Mouse (Mus musculus): ENCODE results near the gene Dlx4.

Gene Dlx4

DNA sequence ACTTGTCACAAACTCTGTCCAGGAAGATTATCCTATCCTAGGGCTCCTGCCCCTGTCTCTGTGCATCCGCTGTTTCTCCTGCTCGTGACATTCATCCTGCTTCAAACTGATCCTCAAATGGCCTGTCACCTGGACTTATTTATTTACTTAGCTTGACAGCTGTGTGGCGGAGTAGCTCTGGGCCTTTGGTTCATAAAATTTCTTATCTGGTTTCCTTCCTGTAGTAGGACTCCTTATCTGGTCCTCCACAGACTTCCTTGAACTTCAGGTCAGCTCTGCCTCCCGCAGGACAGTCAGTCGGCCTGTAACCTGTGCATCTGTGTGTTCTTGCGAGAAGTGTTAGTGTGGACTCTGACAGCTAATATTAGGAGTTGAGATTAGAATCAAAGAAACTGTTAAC is 41.8 kb downstream of the Dlx4 start:
- in situ Hi-C loops (cut with MboI, MseI): no loop called here

DNA sequence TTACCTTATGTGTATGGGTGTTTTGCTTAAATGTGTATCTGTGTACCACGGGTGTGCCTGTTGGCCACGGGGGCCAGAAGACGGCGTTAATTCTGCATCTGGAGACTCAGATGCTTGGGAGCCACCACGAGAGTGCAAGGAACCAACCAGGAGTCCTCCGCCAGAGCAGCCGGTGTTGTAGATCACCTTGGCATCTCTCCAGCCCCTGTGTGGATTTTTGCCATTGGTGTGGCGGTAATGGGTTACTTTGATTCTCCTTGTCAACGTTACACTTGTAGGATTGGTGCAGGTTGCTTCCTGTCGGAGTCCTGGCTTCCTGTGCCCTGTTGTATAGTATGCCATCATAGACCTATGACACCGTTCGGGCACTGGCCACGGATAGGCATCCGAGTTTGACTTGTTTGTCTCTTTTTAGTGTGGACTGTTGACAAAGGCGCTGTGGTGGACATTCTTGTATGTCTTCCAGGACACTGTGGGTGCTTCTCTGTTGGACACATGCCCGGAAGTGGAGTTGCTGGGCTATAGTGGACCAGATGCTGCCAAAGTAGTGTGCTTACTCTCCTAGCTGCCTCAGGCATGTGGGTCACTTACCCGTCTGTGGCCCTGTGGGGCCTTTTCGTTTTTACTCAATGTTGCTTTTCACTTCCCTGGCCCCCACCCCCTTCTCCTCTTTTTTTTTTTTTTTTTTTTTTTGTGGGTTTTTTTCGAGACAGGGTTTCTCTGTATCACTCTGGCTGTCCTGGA is 43.7 kb downstream of the Dlx4 start:
- in situ Hi-C loops (cut with MboI, MseI): no loop called here

DNA sequence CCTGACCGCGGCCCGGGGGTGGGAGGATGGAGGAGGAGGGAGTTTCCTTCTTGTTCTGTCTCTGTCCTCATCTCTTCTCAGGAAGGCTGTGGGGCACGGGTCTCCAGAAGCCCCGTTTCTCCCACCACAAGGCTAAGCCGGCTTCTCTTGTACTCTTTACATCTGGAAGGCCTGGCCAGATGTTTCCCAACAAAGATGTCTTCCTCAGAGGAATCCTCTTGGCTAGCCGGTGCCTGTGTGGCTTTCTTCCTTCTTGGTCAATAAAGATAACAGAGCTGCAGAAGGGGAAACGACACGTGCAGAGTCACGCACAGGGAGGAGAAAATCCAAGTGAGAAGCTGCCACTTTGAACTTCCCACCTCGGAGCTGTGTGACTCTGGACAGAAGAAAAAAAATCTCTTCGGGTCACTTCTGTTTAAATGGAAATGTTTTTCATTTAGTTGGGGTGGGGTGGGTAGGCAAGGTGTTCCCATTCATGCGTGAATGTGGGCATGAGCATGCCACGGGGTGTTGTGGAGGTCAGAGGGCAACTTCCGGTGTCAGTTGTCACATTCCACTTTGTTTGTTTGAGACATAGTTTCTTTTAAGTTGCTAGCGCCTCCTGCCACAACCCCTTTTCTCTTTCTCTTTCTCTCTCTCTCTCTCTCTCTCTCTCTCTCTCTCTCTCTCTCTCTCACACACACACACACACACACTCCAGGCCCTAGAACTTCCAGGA is 44.8 kb downstream of the Dlx4 start:
- in situ Hi-C loops (cut with MboI, MseI): no loop called here

DNA sequence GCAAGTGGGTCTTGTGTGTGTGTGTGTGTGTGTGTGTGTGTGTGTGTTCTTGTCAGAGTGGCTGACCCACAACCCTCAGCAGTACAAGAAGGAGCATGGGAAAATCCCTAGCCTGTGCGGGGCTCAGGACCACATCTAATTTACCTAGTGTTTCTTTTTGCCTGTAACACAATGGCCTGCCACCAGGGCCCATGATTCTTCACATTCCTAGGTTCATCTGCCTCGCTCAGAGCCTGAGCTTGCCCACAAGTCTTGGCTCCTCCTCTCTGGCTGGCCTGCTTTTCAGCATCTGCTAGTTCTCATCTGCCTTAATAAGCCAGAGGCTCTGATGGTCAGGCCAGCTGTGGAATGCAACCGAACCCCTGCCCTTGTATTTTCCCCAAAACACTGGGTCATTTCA is 45.7 kb downstream of the Dlx4 start:
- in situ Hi-C loops (cut with MboI, MseI): no loop called here

DNA sequence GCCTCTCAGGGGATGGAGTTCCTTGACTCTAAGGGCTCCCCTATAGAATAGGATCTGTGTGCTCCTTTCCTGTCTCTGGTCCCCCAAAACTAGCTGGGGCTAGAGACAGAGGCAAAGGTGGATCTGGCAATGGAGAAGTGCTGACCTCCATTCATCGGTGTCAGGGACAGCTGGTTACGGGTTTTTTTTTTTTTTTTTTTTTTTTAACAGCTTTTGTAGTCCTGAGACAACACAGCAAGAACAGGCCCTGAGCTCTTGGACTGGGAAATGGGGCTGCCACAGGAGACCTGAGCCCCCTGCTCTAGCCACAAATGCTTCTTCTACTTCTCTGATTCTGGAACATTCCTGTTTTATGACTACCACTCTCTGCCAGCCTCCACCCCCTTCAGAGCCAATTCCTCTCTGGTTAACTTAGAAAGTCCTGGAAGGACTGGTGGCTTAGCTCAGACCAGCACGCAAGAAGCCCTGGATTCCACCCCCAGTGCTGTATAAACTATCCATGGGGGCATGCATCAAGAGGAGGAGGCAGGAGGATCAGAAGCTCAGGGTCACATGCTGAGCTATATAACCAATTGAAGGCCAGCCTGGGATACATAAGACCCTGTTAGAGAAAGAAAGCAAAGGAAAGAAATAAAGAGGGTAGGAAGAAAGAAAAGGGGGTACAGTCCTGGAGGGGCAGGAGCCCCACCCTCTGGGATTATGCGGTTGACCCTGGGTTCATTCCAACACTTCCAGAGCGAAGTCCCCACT is 47.5 kb downstream of the Dlx4 start:
- in situ Hi-C loops (cut with MboI, MseI): no loop called here

DNA sequence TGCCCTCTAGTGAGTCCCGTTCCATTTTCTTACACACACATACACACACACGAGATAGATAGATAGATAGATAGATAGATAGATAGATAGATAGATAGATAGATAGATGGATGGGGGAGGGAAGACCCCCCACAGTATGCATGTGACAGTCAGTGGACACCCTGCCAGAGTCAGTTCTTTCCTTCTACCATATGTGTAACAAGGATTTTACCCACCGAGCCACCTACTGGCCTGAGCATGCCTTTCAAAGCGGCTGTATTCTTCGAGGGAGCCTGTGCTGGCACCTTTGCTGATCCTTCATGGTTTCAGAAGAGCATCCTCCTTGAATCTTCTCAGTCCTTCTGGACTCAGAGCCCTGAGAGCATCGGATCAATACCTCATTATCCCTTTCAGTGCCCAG is 48.2 kb downstream of the Dlx4 start:
- in situ Hi-C loops (cut with MboI, MseI): no loop called here

DNA sequence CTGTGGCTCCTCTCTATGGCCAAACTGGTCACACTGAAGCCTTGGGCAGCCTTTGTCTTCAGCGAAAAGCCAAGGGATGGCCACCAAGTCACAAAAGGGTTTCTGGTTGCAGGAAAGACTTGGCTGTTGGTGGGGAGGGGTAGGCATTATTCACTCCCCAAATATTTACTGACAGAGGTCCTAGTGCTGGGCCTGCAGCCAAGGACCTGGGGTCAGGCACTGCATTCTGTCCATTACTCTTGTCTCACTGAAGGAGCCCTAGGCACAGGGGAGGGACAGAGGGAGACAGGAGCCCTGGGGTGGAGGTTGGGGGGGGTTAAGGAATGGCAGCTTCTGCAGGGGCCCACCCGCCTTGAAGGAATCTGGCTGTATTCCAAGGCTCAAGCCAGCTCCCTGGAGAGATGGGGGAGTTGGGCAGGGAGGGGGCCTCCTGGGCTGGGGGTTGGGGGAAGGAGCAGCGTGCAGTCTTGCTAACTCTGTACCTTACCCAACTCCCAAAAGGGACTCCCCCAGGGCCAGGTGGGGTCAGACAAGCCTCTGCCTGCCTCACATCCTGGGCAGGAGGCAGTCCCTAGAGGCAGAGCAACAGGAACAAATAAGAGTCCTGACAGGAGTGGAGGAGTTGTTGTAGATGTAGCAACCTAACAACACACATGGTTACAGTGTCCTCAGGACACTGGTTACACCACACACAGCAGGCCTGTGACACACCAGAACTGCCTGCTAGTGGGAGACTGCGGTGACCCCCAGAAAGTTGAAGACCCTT is 49.3 kb downstream of the Dlx4 start:
- in situ Hi-C loops (cut with MboI, MseI): no loop called here

DNA sequence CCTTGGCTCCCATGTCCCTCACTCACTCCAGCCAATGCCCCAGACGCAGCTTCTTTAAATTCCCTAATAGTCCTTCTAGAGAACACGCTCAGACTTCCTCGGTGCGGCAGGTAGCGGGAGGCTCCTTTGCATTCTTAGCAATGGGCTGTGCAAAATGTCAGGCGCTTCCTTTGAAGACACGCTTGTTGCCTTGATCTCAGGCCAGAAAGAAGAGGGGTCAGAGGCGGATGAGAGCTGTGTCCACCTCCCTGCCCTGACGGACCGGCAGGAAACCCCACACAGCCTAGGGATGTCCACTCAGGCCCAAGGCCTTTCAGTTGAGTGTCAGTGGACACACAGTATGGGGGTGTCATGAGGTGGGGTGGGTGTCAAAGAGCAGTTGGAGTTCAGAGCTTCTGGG is 50.5 kb downstream of the Dlx4 start:
- in situ Hi-C loops (cut with MboI, MseI): no loop called here

DNA sequence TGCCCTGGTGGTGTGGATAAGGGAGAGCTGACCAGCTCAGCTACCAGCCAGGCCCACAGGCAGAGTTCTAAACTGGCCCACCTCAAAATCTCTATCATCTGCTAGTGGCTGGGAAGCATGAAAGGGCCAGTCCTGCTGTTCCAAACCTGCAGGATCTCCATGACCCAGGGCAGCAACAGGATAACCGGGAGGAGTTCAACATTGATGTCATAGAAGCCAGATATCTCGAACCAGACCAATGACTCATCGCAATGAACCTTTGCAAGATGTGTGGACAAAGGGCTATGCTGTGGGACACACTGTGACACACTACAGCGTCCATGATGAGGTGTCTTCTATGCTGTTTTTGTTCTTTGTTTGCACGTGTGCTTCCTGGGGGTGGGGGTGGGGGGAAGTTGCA is 53.0 kb downstream of the Dlx4 start:
- in situ Hi-C loops (cut with MboI, MseI): no loop called here

Data from T-helper 17 cell (primary cell).